Mouse (Mus musculus) heart, embryonic 11.5 days (tissue): ENCODE data around the gene Atp2b2. TPM values are rescaled to one million over a fixed set of nuclear protein-coding genes. Genes with fewer than 3 reads are reported as not detected.

Experiments
- ATAC-seq: fragments of 200-750 bp; cut with Nextera tagmentation; replicated peaks from 2 replicates; pipeline ENCODE4 v1.8.0; 2017; ENCODE audit warnings: moderate library complexity; ENCODE audit not compliant: insufficient number of reproducible peaks, low FRiP score, low TSS enrichment
- H3K27ac ChIP-seq: fragments of 300-500 bp; sonication (generic); 2 replicates; pipeline ENCODE4 v1.5.1; 2014; ENCODE audit warnings: mild to moderate bottlenecking, low read depth, low read length
- H3K27me3 ChIP-seq: fragments of 300-500 bp; sonication (generic); 2 replicates; pipeline ENCODE4 v1.6.1; 2014; ENCODE audit warnings: mild to moderate bottlenecking, low read length, mixed read lengths; ENCODE audit not compliant: control insufficient read depth, insufficient read depth
- H3K36me3 ChIP-seq: fragments of 300-500 bp; sonication (generic); 2 replicates; pipeline ENCODE4 v1.6.1; 2014; ENCODE audit warnings: mild to moderate bottlenecking, low read length, moderate library complexity, mixed read lengths; ENCODE audit not compliant: control insufficient read depth, insufficient read depth
- H3K4me1 ChIP-seq: fragments of 300-500 bp; sonication (generic); 2 replicates; pipeline ENCODE4 v1.6.1; 2014; ENCODE audit warnings: low read length; ENCODE audit not compliant: control insufficient read depth, insufficient read depth
- H3K4me2 ChIP-seq: fragments of 300-500 bp; sonication (generic); 2 replicates; pipeline ENCODE4 v1.6.1; 2014; ENCODE audit warnings: mild to moderate bottlenecking, moderate library complexity
- H3K4me3 ChIP-seq: fragments of 300-500 bp; sonication (generic); 2 replicates; pipeline ENCODE4 v1.5.1; 2014; ENCODE audit warnings: low read depth, low read length
- H3K9ac ChIP-seq: fragments of 300-500 bp; sonication (generic); 2 replicates; pipeline ENCODE4 v1.6.1; 2014; ENCODE audit warnings: mild to moderate bottlenecking, low read depth, low read length, moderate library complexity
- H3K9me3 ChIP-seq: fragments of 300-500 bp; sonication (generic); replicated peaks from 2 replicates; pipeline ENCODE4 v1.6.1; 2016; ENCODE audit warnings: low read length; ENCODE audit not compliant: control insufficient read depth
- WGBS: fragments of 180-500 bp; shearing (Covaris S2); extraction: QIAGEN DNeasy Blood & Tissue Kit; methylation state at CpG from one replicate; pipeline ENCODE4 v1.1.7; 2014; ENCODE audit not compliant: insufficient replicate concordance; 5-methylcytosine and 5-hydroxymethylcytosine counted together
- polyA plus RNA-seq: library from polyadenylated mRNA; unstranded; fragments of >200 nt; fragmentation: Nextera tagmentation; extraction: Ambion mirVana; gene quantifications from 2 replicates; pipeline ENCODE4 v1.2.1, GENCODE M21; 2014

The Atp2b2 gene
- polyA plus RNA-seq, 1 experiment from 2014 or later, result 0.40 TPM

- H3K4me1 ChIP-seq, result no peaks in the 10 kb centered on the region
- ATAC-seq, result no peak
- 83% methylated on average over 3 of the region's 3 CpGs for WGBS
- H3K27ac ChIP-seq, result no peak overlapping the region
- no peak overlapping the region for H3K9ac ChIP-seq
- no peak overlapping the region for H3K4me3 ChIP-seq
- no peaks in the 10 kb centered on the region for H3K36me3 ChIP-seq
- no peaks in the 10 kb centered on the region for H3K9me3 ChIP-seq
- H3K4me2 ChIP-seq, result no peak overlapping the region
- peaks cover 5% of the 10 kb centered on the region; the same call in 1 of the 2 replicates for H3K27me3 ChIP-seq
Measured at GRCm38 (mm10) chr6:113849819-113850218, 192.6 kb downstream of the Atp2b2 start.

GRCm38 (mm10) chr6:113848655-113849054 is 193.8 kb downstream of the Atp2b2 start:
- no peak overlapping the region for H3K9ac ChIP-seq
- peaks cover 5% of the 10 kb centered on the region; the same call in 1 of the 2 replicates for H3K27me3 ChIP-seq
- H3K4me3 ChIP-seq, result no peak overlapping the region
- no peaks in the 10 kb centered on the region for H3K4me1 ChIP-seq
- no peaks in the 10 kb centered on the region for H3K9me3 ChIP-seq
- H3K36me3 ChIP-seq, result no peaks in the 10 kb centered on the region
- no peak for ATAC-seq
- no peak overlapping the region for H3K27ac ChIP-seq
- 55% methylated on average over 2 of the region's 2 CpGs for WGBS
- no peak overlapping the region for H3K4me2 ChIP-seq

GRCm38 (mm10) chr6:113847092-113847491 is 195.3 kb downstream of the Atp2b2 start:
- Histone ChIP-seq H3K4me1 (no peaks in the 10 kb centered on the region), H3K27me3 (peaks cover 8% of the 10 kb centered on the region), H3K4me2 (no peak overlapping the region), H3K36me3 (no peaks in the 10 kb centered on the region), H3K9me3 (no peaks in the 10 kb centered on the region), H3K27ac (no peak overlapping the region), H3K9ac (no peak overlapping the region), H3K4me3 (no peak overlapping the region)
- ATAC-seq, result no peak
- WGBS, result 68% methylated on average over 2 of the region's 2 CpGs

- 14% methylated on average over 3 of the region's 3 CpGs for WGBS
- no peaks in the 10 kb centered on the region for H3K36me3 ChIP-seq
- no peaks in the 10 kb centered on the region for H3K9me3 ChIP-seq
- no peaks in the 10 kb centered on the region for H3K4me1 ChIP-seq
- peaks cover 35% of the 10 kb centered on the region for H3K27me3 ChIP-seq
- H3K9ac ChIP-seq, result no peak overlapping the region
- ATAC-seq, result no peak
- no peak overlapping the region for H3K4me3 ChIP-seq
- H3K27ac ChIP-seq, result no peak overlapping the region
- no peak overlapping the region for H3K4me2 ChIP-seq
Measured at GRCm38 (mm10) chr6:113843248-113843647, 199.2 kb downstream of the Atp2b2 start.

- WGBS, result 20% methylated on average over 1 of the region's 1 CpGs
- H3K27me3 ChIP-seq, result peaks cover 50% of the 10 kb centered on the region
Measured at GRCm38 (mm10) chr6:113838493-113838892, 203.9 kb downstream of the Atp2b2 start.

GRCm38 (mm10) chr6:113837740-113838139 is 204.7 kb downstream of the Atp2b2 start:
- Histone ChIP-seq H3K4me2 (no peak overlapping the region), H3K36me3 (no peaks in the 10 kb centered on the region), H3K27me3 (peaks cover 57% of the 10 kb centered on the region), H3K4me1 (peaks cover 4% of the 10 kb centered on the region; the same call in 1 of the 2 replicates), H3K9ac (no peak overlapping the region), H3K4me3 (no peak overlapping the region), H3K27ac (no peak overlapping the region), H3K9me3 (no peaks in the 10 kb centered on the region)
- whole genome bisulfite sequencing, result 47% methylated on average over 2 of the region's 2 CpGs
- ATAC-seq, result no peak

More at GRCm38 (mm10) chr6:113838493-113838892, 203.9 kb downstream of the Atp2b2 start:
- H3K4me1 ChIP-seq, result peaks cover 4% of the 10 kb centered on the region; the same call in 1 of the 2 replicates
- no peak overlapping the region for H3K4me2 ChIP-seq
- no peaks in the 10 kb centered on the region for H3K9me3 ChIP-seq
- ATAC-seq, result no peak
- H3K9ac ChIP-seq, result no peak overlapping the region
- H3K4me3 ChIP-seq, result no peak overlapping the region
- no peaks in the 10 kb centered on the region for H3K36me3 ChIP-seq
- no peak overlapping the region for H3K27ac ChIP-seq

GRCm38 (mm10) chr6:113836545-113836944 is 205.9 kb downstream of the Atp2b2 start:
- H3K9ac ChIP-seq, result no peak overlapping the region
- H3K4me1 ChIP-seq, result peaks cover 4% of the 10 kb centered on the region; the same call in 1 of the 2 replicates
- H3K36me3 ChIP-seq, result no peaks in the 10 kb centered on the region
- H3K9me3 ChIP-seq, result no peaks in the 10 kb centered on the region
- no peak overlapping the region for H3K27ac ChIP-seq
- H3K4me3 ChIP-seq, result no peak overlapping the region
- peak; percentile 60 for ATAC-seq
- H3K27me3 ChIP-seq, result peaks cover 62% of the 10 kb centered on the region
- H3K4me2 ChIP-seq, result no peak overlapping the region
- 11% methylated on average over 3 of the region's 3 CpGs for WGBS

GRCm38 (mm10) chr6:113830463-113830862 is 211.9 kb downstream of the Atp2b2 start:
- no peaks in the 10 kb centered on the region for H3K4me1 ChIP-seq
- no peak overlapping the region for H3K27ac ChIP-seq
- WGBS, result 82% methylated on average over 2 of the region's 2 CpGs
- H3K4me2 ChIP-seq, result no peak overlapping the region
- no peak for ATAC-seq
- H3K9ac ChIP-seq, result no peak overlapping the region
- no peaks in the 10 kb centered on the region for H3K36me3 ChIP-seq
- no peak overlapping the region for H3K4me3 ChIP-seq
- no peaks in the 10 kb centered on the region for H3K9me3 ChIP-seq
- peaks cover 66% of the 10 kb centered on the region for H3K27me3 ChIP-seq

GRCm38 (mm10) chr6:113827309-113827708 is 215.1 kb downstream of the Atp2b2 start:
- WGBS, result 85% methylated on average over 4 of the region's 4 CpGs
- no peak overlapping the region for H3K27ac ChIP-seq
- no peak for ATAC-seq
- H3K4me3 ChIP-seq, result no peak overlapping the region
- H3K36me3 ChIP-seq, result no peaks in the 10 kb centered on the region
- no peak overlapping the region for H3K9ac ChIP-seq
- H3K27me3 ChIP-seq, result peaks cover 51% of the 10 kb centered on the region
- H3K9me3 ChIP-seq, result no peaks in the 10 kb centered on the region
- H3K4me1 ChIP-seq, result no peaks in the 10 kb centered on the region
- H3K4me2 ChIP-seq, result no peak overlapping the region
